13 mouse cellular contexts compared by ENCODE assay signal in the genomic region with DNA sequence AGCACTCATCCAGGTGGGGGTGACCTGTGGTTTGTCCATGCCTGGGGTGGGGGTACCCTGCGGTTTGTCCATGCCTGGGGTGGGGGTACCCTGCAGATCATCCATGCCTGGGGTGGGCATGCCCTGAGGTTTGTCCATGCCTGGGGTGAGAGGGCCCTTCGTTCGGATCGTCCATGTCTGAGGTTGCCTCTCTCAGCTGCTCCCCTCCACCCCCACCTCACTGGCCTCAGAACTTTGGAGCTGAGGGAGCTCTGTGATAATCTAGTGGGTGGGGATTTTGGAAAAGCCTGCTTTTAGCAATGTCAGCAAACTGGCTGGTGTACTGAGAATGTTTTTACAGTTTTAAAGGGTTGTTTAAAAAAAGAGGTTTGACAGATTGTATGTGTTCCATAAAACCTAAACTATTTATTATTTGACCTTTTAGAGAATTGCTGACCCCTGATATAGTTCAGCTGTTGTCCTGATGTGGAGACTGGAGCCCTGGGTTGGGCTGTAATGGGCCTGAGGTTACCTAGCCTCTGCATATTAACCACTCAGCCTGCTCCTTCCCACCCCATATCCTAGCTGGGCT. TPM values are rescaled to one million over a fixed set of nuclear protein-coding genes. Genes with fewer than 3 reads are reported as not detected.
DNase-seq lines count a peak whose midpoint lies in the region; ATAC-seq and TF ChIP-seq lines count a peak whose summit lies in the region.
"Had no signal": no experiment of that assay in that cellular context is flagged by ENCODE, and none has a peak within 500 bp of the region (broad histone marks: within the 10 kb centered on the region; RNA-seq: fewer than 3 reads in every experiment).

No protein-coding gene starts in this region.

- no peak overlapping the region for H3K4me3 ChIP-seq in intestine, embryonic 14.5 days (ENCODE audit: low read depth, low read length)
- H3K4me3 ChIP-seq in intestine, postnatal 0 days (ENCODE audit: low read depth, low read length) = no peak overlapping the region
- H3K4me3 ChIP-seq in megakaryocyte, embryonic 14.5 days (replicated peaks) = peak overlapping the region; percentile 73
- H3K4me3 ChIP-seq: erythroblast, embryonic 14.5 days had no signal

- TF ChIP-seq CTCF in intestine, postnatal 0 days (IDR thresholded peaks at IDR 0.05; ENCODE audit: low read depth) = no peak

- no peaks in the 10 kb centered on the region for H3K9me3 ChIP-seq in intestine, embryonic 14.5 days (ENCODE audit: control insufficient read depth, low read length)
- no peaks in the 10 kb centered on the region for H3K9me3 ChIP-seq in intestine, postnatal 0 days (ENCODE audit: control insufficient read depth)
- H3K9me3 ChIP-seq in megakaryocyte, embryonic 14.5 days = 0 out of 2 replicates have a peak, but pooled peaks cover under 1% of the 10 kb centered on the region

- 0 out of 2 replicates have a peak, but pooled peaks have one; percentile 39 for ATAC-seq in frontal cortex, adult (ENCODE audit: low TSS enrichment)
- peak; percentile 22; the same call in 1 of the 2 replicates for ATAC-seq in intestine, embryonic 14.5 days (replicated peaks; ENCODE audit: low FRiP score, low TSS enrichment, low read depth)
- no peak for ATAC-seq in intestine, postnatal 0 days
- no peak for ATAC-seq in megakaryocyte, adult 5-6 weeks (ENCODE audit: poor library complexity, severe bottlenecking)
- ATAC-seq: liver, postnatal 0 days had no signal

- peaks cover 30% of the 10 kb centered on the region for H3K36me3 ChIP-seq in intestine, embryonic 14.5 days (ENCODE audit: control insufficient read depth, insufficient read depth, low read length)
- peaks cover 83% of the 10 kb centered on the region for H3K36me3 ChIP-seq in intestine, postnatal 0 days (ENCODE audit: control insufficient read depth, insufficient read depth)
- peaks cover 100% of the 10 kb centered on the region for H3K36me3 ChIP-seq in megakaryocyte, embryonic 14.5 days (replicated peaks; ENCODE audit: low read length)

- H3K4me2 ChIP-seq in intestine, embryonic 14.5 days (ENCODE audit: low read length) = 0 out of 2 replicates have a peak overlapping the region, but pooled peaks have one; percentile 1
- no peak overlapping the region for H3K4me2 ChIP-seq in intestine, postnatal 0 days (replicated peaks; ENCODE audit: low read depth)

- H3K27me3 ChIP-seq in intestine, embryonic 14.5 days (replicated peaks; ENCODE audit: control insufficient read depth, insufficient read depth, low read length) = no peaks in the 10 kb centered on the region
- no peaks in the 10 kb centered on the region for H3K27me3 ChIP-seq in intestine, postnatal 0 days (replicated peaks; ENCODE audit: control insufficient read depth, insufficient read depth, low read length)
- no peaks in the 10 kb centered on the region for H3K27me3 ChIP-seq in megakaryocyte, embryonic 14.5 days (replicated peaks)

- peak overlapping the region; percentile 93 for H3K27ac ChIP-seq in intestine, embryonic 14.5 days (ENCODE audit: low read depth)
- no peak overlapping the region; the same call in 1 of the 2 replicates for H3K27ac ChIP-seq in intestine, postnatal 0 days (ENCODE audit: low read depth, low read length)

- WGBS in intestine, embryonic 14.5 days = 49% methylated on average over 4 of the region's 4 CpGs
- 64% methylated on average over 4 of the region's 4 CpGs for WGBS in intestine, postnatal 0 days

- H3K4me1 ChIP-seq in intestine, embryonic 14.5 days (replicated peaks; ENCODE audit: control insufficient read depth, insufficient read depth, low read length) = peaks cover 34% of the 10 kb centered on the region
- 0 out of 2 replicates have a peak, but pooled peaks cover 5% of the 10 kb centered on the region for H3K4me1 ChIP-seq in intestine, postnatal 0 days (replicated peaks; ENCODE audit: control insufficient read depth, insufficient read depth, low read length)
- peaks cover 97% of the 10 kb centered on the region for H3K4me1 ChIP-seq in megakaryocyte, embryonic 14.5 days

- H3K9ac ChIP-seq in intestine, embryonic 14.5 days (ENCODE audit: low read length) = no peak overlapping the region
- no peak overlapping the region for H3K9ac ChIP-seq in intestine, postnatal 0 days (ENCODE audit: low read depth, low read length)
- H3K9ac ChIP-seq: liver, postnatal 0 days had no signal

- no peak for DNase-seq in frontal cortex, adult 2 months (ENCODE audit: extremely low spot score in 1 of 2, low spot score in 1 of 2)
- DNase-seq in intestine, embryonic 14.5 days (ENCODE audit: low spot score) = no peak
- no peak for DNase-seq in cerebellum, adult 9-10 months
- no peak for DNase-seq in right cerebral cortex, postnatal 4 days
- DNase-seq: cerebellum, adult 8-10 months; liver, postnatal 0 days; right cerebral cortex, postnatal 14 days had no signal

RNA-seq across cellular contexts. Expression of a gene that starts 18.7 kb away (rescaled TPM):
- 1.5 and 2.3 TPM in 2 replicates for polyA plus RNA-seq in frontal cortex, adult 2 months (2012; rRNA removed)
- polyA plus RNA-seq in intestine, embryonic 14.5 days (2014; fragmentation: Nextera tagmentation; extraction: Ambion mirVana) = 3.9 TPM in 1 of 2 replicates, not detected in the other
- not detected in 2 replicates for polyA plus RNA-seq in intestine, postnatal 0 days (2015; fragmentation: Nextera tagmentation; extraction: Ambion mirVana)
- 1.4 TPM in 1 of 2 replicates, not detected in the other for polyA plus RNA-seq in megakaryocyte, embryonic 14.5 days (2012; ENCODE audit: insufficient read depth, low replicate concordance)
- 10.2 TPM in 1 of 2 replicates, not detected in the other for total RNA-seq in megakaryocyte, adult 5-6 weeks (2015)
- 35.6 TPM in 1 of 2 replicates, not detected in the other for total RNA-seq in megakaryocyte, adult 5-6 weeks (2017)
- total RNA-seq: ES-E14 had no signal
- polyA plus RNA-seq: erythroblast, embryonic 14.5 days; liver, postnatal 0 days had no signal

RNA-seq across cellular contexts. Expression of a gene that starts 29.5 kb away (rescaled TPM):
- polyA plus RNA-seq in frontal cortex, adult 2 months (2012; rRNA removed) = 186 and 189 TPM in 2 replicates
- 16.4 and 20.0 TPM in 2 replicates for polyA plus RNA-seq in intestine, embryonic 14.5 days (2014; fragmentation: Nextera tagmentation; extraction: Ambion mirVana)
- 11.1 and 11.2 TPM in 2 replicates for polyA plus RNA-seq in intestine, postnatal 0 days (2015; fragmentation: Nextera tagmentation; extraction: Ambion mirVana)
- 0.54 and 0.63 TPM in 2 replicates for polyA plus RNA-seq in megakaryocyte, embryonic 14.5 days (2012; ENCODE audit: insufficient read depth, low replicate concordance)
- 35.4 and 37.5 TPM in 2 replicates for total RNA-seq in megakaryocyte, adult 5-6 weeks (2015)
- 25.7 and 65.8 TPM in 2 replicates for total RNA-seq in megakaryocyte, adult 5-6 weeks (2017)

RNA-seq across cellular contexts. Expression of a gene that starts 44.1 kb away (rescaled TPM):
- 19.5 and 20.2 TPM in 2 replicates for polyA plus RNA-seq in frontal cortex, adult 2 months (2012; rRNA removed)
- 70.1 and 72.1 TPM in 2 replicates for polyA plus RNA-seq in intestine, embryonic 14.5 days (2014; fragmentation: Nextera tagmentation; extraction: Ambion mirVana)
- polyA plus RNA-seq in intestine, postnatal 0 days (2015; fragmentation: Nextera tagmentation; extraction: Ambion mirVana) = 31.2 and 35.3 TPM in 2 replicates
- 143 and 148 TPM in 2 replicates for polyA plus RNA-seq in megakaryocyte, embryonic 14.5 days (2012; ENCODE audit: insufficient read depth, low replicate concordance)
- total RNA-seq in megakaryocyte, adult 5-6 weeks (2015) = 141 and 152 TPM in 2 replicates
- 211 and 245 TPM in 2 replicates for total RNA-seq in megakaryocyte, adult 5-6 weeks (2017)

Comparison
In these comparisons a context has a peak if more than half of its experiments do, and no peak if none do; other contexts are left out.
1. ATAC-seq: peak in frontal cortex, adult (single experiment) and intestine, embryonic 14.5 days (single experiment); none in intestine, postnatal 0 days (single experiment) and megakaryocyte, adult 5-6 weeks (single experiment).